Mouse (Mus musculus) kidney, adult 9 months (tissue): ENCODE data around the gene Nudt3.

Experiments used
- DNase-seq: peaks from one replicate; pipeline ENCODE4 v3.0.0; 2022

The Nudt3 gene

DNA sequence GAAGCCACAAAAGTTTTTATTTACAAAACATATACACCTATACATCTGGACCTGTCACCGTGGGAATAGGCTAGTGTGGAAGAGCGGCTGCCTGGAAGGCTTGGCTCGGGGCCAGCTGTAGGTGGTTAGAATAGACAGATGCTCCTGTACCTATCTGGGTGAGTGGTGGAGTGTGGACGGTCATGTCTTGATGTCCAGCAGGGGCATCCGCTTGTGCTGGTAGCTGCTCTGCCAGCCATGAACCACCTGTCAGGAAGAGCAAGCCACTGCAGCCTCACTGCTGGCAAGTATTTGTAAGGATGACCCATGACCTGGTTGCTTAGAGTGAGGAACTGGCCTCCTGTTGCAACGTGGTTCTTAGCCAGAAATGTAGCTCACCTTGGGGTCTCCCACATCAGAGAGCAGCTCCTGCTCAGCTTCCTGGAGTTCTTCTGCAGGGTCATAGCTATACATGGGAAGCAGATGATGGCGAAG lies 59.5 kb downstream of the Nudt3 start:
- no peak for DNase-seq

DNA sequence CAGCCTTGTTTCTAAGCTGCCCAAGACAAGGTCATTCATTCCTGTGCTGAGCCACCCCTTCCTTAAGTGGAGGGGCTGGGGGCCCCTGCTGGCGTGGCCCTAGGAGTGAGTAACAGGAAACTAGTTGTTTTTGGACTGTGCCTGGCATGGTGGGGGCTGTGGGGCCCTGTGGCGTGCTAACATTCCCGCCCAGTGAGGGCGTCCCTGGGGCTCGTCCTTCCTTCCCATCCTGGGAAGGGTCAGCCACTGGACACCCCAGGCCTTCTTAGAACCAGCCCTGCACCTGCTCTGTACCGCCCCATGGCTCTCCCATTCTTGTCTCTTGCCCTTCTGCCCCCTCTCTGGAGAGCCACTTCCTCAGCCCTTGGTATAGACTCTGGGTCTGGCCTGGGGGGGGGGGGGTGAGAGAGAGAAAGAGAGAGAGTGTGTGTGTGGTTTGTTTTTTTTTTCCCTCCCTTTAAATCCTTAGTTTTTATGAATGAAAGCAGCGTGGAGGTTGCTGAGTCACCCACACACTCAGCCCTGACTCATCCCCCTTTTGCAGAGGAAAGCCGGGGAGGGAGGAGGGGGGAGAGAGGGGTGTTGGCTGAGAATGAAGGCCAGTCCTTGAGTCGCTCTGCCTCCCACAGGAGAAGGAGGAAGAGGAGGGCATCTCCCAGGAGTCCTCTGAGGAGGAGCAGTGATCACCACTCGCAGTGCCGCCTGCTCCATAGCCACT lies 61.3 kb downstream of the Nudt3 start:
- no peak for DNase-seq

GRCm38 (mm10) chr17:27560926-27561480 lies 62.3 kb downstream of the Nudt3 start:
- DNase-seq: no peak

GRCm38 (mm10) chr17:27559596-27559995 lies 63.7 kb downstream of the Nudt3 start:
- DNase-seq: no peak

DNA sequence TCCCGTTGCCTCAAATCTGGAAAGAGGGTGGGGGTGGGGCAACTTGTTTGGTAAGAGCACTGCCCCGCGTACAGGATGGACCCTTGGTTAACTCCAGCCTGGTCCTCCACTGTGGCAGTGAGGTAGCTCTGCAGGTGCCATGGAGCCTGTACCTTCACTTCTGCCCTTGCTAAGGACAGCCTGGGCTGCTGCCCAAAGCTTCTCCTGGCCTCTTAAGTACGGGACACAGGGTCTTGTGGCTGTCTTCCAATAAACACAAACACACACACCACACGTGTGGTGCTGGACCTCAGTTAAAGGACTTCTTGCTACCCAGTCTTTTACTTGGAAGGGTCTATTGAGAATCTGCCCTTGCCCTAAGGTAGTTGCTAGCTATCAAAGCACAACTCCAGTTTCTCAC lies 64.5 kb downstream of the Nudt3 start:
- DNase-seq: no peak

DNA sequence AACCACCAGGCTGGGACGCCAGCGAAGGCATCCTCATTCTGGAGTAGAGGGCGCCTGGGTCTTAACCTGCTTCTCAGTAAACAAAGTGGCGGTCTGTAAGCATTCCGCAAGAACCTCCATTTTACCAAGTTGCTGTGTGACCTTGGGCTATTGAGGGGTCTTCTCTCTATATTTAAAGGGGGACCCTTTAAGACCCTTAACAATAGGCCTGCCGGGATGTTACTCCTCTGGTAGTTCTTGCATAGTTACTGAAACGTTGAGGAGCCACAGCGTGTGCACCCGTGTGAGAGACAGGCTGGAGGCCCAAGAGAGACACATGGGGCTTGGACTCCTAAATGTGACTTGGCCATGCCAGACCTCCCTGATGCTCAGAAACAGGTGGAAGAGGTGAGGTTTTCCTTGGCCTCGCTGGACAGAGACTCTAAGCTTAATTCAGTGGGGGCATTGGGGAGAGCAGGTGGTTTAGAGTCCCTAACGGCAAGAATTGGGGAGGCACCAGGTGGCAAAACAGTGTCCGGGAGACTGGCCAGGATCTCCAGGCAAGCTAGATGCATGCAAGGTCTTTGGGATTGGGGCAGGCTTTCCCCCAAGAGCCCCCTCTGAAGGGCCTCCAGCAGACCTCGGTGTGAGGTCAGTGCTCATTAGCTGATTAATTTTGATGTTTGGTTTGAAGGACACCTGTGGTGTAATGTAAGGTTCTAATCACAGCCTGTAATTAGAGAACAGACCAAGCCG lies 65.2 kb downstream of the Nudt3 start:
- DNase-seq: no peak

DNA sequence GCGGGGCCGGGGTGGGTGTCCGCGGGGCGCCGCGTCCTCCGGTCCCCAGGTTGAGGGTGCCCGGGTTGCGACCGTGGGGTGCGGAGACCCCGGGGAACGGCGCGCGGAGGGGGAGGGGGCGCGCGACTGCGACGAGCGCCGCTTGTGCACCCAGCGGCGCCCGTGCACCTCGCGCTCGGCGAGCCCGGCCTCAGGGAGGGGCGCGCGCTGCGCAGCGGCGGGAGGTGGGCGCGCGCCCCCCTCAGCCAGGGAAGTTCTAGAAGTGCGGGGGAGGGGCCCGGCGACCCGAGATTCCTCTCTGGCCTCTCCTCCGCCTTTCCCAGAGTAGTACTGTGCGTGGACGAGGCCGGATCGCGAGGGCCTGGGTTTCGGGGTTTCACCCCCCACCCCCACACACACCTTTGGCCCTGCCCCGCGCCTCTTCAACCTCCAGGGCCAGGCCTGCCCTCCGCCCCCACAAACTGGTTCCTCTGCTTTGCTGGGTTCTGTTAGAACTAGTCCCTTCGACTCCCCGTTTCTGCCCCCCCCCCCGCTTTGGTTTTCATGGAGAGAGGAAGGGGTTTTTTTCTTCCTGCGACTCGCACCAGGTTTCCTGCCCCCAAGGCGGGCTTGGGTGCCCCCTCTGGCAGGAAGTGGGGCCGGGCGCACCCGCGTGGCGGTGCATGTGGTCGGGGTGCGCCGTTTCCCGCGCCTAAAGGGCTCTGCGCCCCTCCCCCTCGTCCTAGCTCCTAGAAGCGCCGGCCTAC lies 65.9 kb downstream of the Nudt3 start:
- DNase-seq: no peak

DNA sequence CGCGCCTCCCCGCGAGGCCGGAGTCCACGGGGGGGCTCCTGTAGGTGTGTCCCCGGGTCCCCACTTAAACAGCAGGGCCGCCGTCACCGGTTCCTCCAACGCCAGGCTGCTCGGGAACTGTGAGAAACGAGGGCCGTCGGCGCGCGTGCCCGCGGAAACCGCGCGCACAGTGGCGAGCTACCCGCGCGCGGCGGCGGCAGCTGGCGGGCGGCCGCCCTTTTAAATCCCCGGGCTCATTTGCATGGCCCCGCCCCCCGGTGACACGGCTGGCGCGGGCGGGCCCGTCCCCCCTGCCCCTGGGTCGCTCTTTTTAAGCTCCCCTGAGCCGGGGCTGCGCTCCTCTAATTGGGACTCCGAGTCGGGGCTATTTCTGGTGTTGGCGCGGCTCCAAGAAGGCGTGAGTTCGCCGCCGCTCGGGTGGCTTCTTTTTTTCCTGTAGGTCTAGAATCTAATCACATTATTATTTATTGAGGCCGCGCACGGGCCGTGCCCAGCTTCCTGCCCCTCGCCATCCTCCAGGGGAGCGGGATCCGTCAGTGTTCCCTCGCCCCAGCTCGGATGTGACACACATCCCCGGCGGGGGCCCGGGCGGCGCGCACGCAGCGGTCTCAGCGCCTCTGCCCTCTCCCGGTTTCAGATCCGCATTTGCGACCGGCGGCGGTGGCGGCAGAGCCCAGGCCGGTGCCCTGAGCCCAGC lies 66.8 kb downstream of the Nudt3 start, which contains the start of gene Hmga1:
Gene Hmga1 (plus strand): TSS at position 183 of the 697 bp plus-strand sequence.
- peak; percentile 79 for DNase-seq

DNA sequence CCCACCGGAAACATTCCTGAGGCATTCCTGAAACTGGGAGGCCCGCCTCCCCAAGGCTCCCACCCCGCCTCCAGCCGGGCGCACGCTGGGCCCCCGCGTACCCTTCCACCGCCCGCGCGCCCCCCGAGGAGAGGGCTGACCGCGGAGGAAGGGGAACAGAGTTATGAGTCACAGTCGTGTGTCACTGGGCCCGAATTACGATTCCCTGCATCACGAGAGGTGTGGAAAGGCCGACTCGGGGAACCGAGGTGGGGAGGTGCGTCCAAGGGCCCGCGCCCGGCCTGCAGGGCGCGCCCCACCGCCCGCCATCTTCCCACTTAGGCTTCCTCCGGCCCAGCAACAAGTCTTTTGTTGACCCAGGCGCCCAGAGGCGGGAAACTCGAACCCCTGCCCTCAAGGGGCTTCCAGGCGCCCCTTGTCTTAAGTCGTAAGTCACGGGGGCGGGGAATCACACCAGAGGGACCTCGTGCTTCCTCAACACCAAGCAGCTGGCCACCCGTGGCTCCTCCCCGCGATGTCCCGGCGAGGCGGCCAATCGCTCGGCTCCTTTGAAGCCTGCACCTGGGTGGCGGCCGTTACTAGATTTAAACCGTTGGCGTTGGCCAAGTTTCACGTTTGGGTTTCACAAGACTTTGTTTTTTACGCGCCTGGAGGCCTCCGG lies 67.7 kb downstream of the Nudt3 start:
- DNase-seq: peak; percentile 75

GRCm38 (mm10) chr17:27555075-27555511 lies 68.2 kb downstream of the Nudt3 start:
- no peak for DNase-seq

GRCm38 (mm10) chr17:27554062-27554960 lies 69.0 kb downstream of the Nudt3 start:
- peak; percentile 66 for DNase-seq

DNA sequence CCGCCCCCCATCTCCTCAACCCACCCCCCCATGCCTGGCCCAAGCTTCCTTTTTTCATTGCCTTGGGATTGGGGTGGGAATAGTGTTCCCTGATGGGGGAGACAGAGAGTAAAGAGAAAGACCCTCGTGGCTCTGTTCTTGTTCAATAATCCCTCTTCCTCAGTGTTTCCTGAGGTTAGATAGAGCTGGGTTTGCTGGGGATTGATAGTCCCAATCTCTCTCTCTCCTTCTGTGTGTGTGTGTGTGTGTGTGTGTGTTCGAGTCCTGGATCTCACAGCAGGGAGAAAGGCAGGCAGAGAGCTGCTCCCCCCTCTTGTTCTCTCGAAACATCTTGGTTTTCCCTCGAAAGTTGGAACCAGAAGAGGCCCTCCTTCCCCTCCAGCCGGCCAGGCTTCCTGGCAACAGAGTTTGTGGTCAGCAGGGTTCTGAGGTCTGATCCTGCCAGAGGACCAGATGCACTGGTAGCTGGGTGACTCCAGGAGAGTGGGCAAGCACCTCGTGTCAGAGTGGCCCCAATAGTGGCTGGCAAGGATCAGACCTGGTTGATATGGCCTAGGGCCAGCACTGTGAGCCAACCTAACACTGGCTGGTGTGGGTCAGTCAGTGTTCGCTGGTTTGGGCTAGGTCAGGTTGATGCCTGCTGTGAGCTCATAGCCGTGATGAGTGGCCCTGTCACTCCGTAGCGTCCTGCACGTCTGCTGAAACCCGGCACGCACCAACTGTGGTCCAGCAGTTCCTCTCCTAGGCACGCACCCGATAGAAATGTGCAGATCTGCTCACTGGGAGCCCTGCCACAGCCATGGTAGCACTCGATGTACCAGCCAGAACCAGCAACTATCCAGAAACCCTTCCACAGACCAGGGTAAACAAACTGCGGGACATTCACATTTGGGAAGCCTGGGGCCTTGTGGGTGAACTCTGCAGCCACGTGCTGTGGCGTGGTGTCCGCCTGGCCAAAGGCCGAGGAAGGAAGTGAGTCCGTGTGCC lies 70.8 kb downstream of the Nudt3 start:
- DNase-seq: peak; percentile 60

GRCm38 (mm10) chr17:27551393-27551940 lies 71.8 kb downstream of the Nudt3 start:
- no peak for DNase-seq

GRCm38 (mm10) chr17:27549234-27549633 lies 74.1 kb downstream of the Nudt3 start:
- no peak for DNase-seq

GRCm38 (mm10) chr17:27547253-27547868 lies 75.9 kb downstream of the Nudt3 start:
- peak; percentile 35 for DNase-seq

GRCm38 (mm10) chr17:27546574-27547085 lies 76.7 kb downstream of the Nudt3 start:
- no peak for DNase-seq

GRCm38 (mm10) chr17:27545991-27546390 lies 77.3 kb downstream of the Nudt3 start:
- no peak for DNase-seq

- DNase-seq: no peak
These were observed 78.7 kb downstream of the Nudt3 start for GRCm38 (mm10) chr17:27544551-27544950.
